ENCODE assay signal across 1 mouse cellular context in the genomic region with DNA sequence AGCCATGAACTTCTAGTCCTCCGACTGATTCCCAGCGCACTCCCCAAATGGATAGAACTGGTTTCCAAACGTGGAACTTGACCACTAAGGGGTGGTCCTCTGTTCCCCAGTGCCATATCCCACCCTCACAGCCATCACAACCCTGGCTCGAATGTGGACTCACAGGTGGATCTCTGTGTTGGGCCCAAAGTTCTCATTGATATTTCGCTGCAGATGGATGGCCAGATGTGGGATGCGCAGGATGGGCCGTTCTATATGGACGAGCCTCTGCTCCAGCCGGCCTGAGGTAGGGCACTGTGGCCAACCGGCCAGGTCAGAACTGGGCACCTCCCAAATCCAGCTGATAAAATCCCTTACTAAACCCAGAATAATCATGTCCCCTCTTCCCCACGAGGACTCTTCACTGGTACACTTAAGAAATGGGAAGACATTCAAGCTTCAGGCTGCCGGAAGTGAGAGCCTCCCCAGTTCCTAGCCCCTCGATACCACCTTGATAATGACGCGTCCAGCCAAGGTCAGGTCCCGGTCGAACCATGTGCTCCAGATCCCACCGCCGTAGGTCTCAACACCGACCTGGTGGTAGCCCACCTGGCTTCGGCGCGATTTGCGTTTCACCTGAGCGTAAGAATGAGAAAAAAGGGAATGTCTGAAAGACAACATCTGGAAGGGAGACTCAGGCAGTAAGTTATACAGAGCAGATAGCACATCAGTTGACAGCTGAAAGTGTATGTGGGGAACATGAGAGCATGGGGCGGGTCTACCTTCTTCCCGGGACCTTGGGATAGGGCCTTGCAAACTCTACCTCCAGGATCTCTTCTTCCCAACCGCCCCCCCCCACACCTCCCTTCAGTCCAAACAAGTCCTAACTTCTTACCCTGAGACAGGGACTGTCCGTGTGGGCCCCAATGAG.
TF ChIP-seq lines count a peak whose summit lies in the region.

No protein-coding gene starts in this region.

TF ChIP-seq in MEL, 35 proteins besides CTCF, POLR2A, EP300 and RAD21:
- TF ChIP-seq JUND (IDR thresholded peaks at IDR 0.05; ENCODE audit: low read depth, low read length) (no peak), MAFK (IDR thresholded peaks at IDR 0.05; ENCODE audit: borderline replicate concordance, low read depth, low read length) (no peak), TCF12 (IDR thresholded peaks at IDR 0.05; ENCODE audit: low read depth, low read length) (no peak), ZMIZ1 (IDR thresholded peaks at IDR 0.05; ENCODE audit: low read depth, low read length) (no peak), MYB (IDR thresholded peaks at IDR 0.05; ENCODE audit: low read depth, low read length) (no peak), ELF1 (IDR thresholded peaks at IDR 0.05; ENCODE audit: low read depth, low read length) (no peak), RCOR1 (IDR thresholded peaks at IDR 0.05; ENCODE audit: low read depth, low read length) (no peak), MAX (IDR thresholded peaks at IDR 0.05; ENCODE audit: low read length) (no peak), GABPA (IDR thresholded peaks at IDR 0.05; ENCODE audit: low read depth, low read length) (no peak), MAZ (IDR thresholded peaks at IDR 0.05; ENCODE audit: low read depth, low read length) (no peak), BHLHE40 (IDR thresholded peaks at IDR 0.05; ENCODE audit: borderline replicate concordance, low read depth, low read length) (no peak), CHD1 (IDR thresholded peaks at IDR 0.05; ENCODE audit: low read depth, low read length) (no peak), ETS1 (IDR thresholded peaks at IDR 0.05; ENCODE audit: low read depth, low read length) (no peak)
